Mouse (Mus musculus): ENCODE measurements at regions not wholly inside any gene's neighbourhood (a gene's known extent, or its start where the extent isn't known, plus 50 kb on each side); places are given as distances from the start of the nearest gene placed in this dataset.

DNA sequence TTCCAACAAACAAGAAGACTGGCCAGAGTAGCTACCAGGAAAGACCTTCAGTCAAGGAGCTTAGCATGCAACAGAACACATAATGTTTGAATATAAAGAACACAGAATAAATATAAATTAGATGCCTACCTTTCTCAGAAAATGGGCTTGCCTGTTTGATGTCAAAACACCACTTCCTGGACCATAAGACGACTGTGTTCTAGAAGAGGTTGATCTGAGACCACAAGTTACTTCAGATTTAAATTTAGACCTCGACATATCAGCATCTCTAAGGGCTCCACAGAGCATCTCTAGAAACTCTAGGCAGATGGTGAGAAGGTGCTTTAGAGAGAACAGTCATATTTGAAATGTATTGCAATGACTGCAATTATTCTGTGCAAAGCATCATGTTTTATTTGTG lies 322.9 kb upstream of the Slc24a5 start:
- no peak for TF ChIP-seq POLR2A (IDR thresholded peaks at IDR 0.05; ENCODE audit: control insufficient read depth, extremely low read depth, insufficient read depth, low read length, poor library complexity)
- TF ChIP-seq CTCF (IDR thresholded peaks at IDR 0.05; ENCODE audit: borderline replicate concordance, control insufficient read depth, extremely low read depth, insufficient read depth, low read length, poor library complexity): no peak
